Mouse (Mus musculus): ENCODE results near the gene Figla. TPM values are rescaled to one million over a fixed set of nuclear protein-coding genes. Genes with fewer than 3 reads are reported as not detected.
A peak's percentile ranks its signal among the peaks of the same experiment; 100 is the strongest.

Gene Figla
- polyA plus RNA-seq, 1 experiment from 2014 or later, result not detected

- Histone ChIP-seq H3K27ac (no peak overlapping the region), H3K4me3 (no peak overlapping the region), H3K9me3 (no peaks in the 10 kb centered on the region), H3K36me3 (no peaks in the 10 kb centered on the region), H3K4me1 (replicated peaks) (no peaks in the 10 kb centered on the region; the same call in 1 of the 2 replicates), H3K27me3 (ENCODE audit: insufficient read depth, poor library complexity, severe bottlenecking) (no peaks in the 10 kb centered on the region)
- DNase-seq (ENCODE audit: low spot score), result no peak
- 73% methylated on average over 2 of the region's 2 CpGs for WGBS
Observed at GRCm38 (mm10) chr6:86038901-86039300, 22.9 kb downstream of the Figla start.

DNA sequence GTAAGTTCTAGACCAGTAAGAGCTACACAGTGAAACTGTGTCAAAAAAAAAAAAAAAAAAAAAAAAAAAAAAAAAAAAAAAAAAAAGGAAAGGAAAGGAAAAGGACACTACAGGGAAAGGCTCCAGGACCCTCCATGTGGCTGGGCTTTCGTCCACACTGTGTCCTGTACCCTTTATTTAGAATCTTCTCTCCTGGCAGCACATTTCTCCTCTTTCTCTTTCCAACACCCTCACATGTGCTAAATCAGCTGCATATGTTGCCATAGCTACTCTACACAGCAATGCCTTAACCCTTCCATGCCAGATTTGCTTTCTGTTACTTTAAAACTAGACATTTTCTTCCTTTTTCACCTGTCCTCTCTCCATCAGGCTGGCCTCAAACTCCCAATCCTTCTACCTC lies 24.2 kb downstream of the Figla start:
- Histone ChIP-seq H3K4me1 (replicated peaks) (peaks cover 2% of the 10 kb centered on the region), H3K27me3 (ENCODE audit: insufficient read depth, poor library complexity, severe bottlenecking) (no peaks in the 10 kb centered on the region), H3K27ac (no peak overlapping the region), H3K4me3 (no peak overlapping the region), H3K9me3 (no peaks in the 10 kb centered on the region), H3K36me3 (no peaks in the 10 kb centered on the region)
- WGBS, result 63% methylated on average over 1 of the region's 1 CpGs
- DNase-seq (ENCODE audit: low spot score), result no peak

- Histone ChIP-seq H3K27me3 (ENCODE audit: insufficient read depth, poor library complexity, severe bottlenecking) (no peaks in the 10 kb centered on the region), H3K9me3 (no peaks in the 10 kb centered on the region), H3K27ac (no peak overlapping the region), H3K4me1 (replicated peaks) (peaks cover 47% of the 10 kb centered on the region), H3K4me3 (no peak overlapping the region), H3K36me3 (no peaks in the 10 kb centered on the region)
- WGBS, result 83% methylated on average over 11 of the region's 11 CpGs
- no peak for DNase-seq (ENCODE audit: low spot score)
Observed at GRCm38 (mm10) chr6:86047510-86047909, 31.5 kb downstream of the Figla start.

GRCm38 (mm10) chr6:86048509-86048908 lies 32.5 kb downstream of the Figla start:
- Histone ChIP-seq H3K27ac (no peak overlapping the region), H3K36me3 (no peaks in the 10 kb centered on the region), H3K4me1 (replicated peaks) (peaks cover 57% of the 10 kb centered on the region), H3K4me3 (no peak overlapping the region), H3K27me3 (ENCODE audit: insufficient read depth, poor library complexity, severe bottlenecking) (no peaks in the 10 kb centered on the region), H3K9me3 (no peaks in the 10 kb centered on the region)
- 83% methylated on average over 5 of the region's 5 CpGs for WGBS
- no peak for DNase-seq (ENCODE audit: low spot score)

- H3K27me3 ChIP-seq (ENCODE audit: insufficient read depth, poor library complexity, severe bottlenecking), result no peaks in the 10 kb centered on the region
- WGBS, result 72% methylated on average over 6 of the region's 6 CpGs
- H3K4me1 ChIP-seq (replicated peaks), result peaks cover 63% of the 10 kb centered on the region
- no peak for DNase-seq (ENCODE audit: low spot score)
- H3K27ac ChIP-seq, result peak overlapping the region; percentile 91; the same call in 1 of the 2 replicates
- H3K4me3 ChIP-seq, result no peak overlapping the region
- no peaks in the 10 kb centered on the region for H3K36me3 ChIP-seq
- no peaks in the 10 kb centered on the region for H3K9me3 ChIP-seq
Observed at GRCm38 (mm10) chr6:86050586-86051268, 34.8 kb downstream of the Figla start.

- 16% methylated on average over 7 of the region's 7 CpGs for WGBS
- Histone ChIP-seq H3K27ac (peak overlapping the region; percentile 91), H3K27me3 (ENCODE audit: insufficient read depth, poor library complexity, severe bottlenecking) (no peaks in the 10 kb centered on the region), H3K4me3 (peak overlapping the region; percentile 30), H3K9me3 (no peaks in the 10 kb centered on the region), H3K36me3 (no peaks in the 10 kb centered on the region), H3K4me1 (replicated peaks) (peaks cover 65% of the 10 kb centered on the region)
- DNase-seq (ENCODE audit: low spot score), result peak; percentile 72
Observed at GRCm38 (mm10) chr6:86052032-86052459, 36.1 kb downstream of the Figla start.

DNA sequence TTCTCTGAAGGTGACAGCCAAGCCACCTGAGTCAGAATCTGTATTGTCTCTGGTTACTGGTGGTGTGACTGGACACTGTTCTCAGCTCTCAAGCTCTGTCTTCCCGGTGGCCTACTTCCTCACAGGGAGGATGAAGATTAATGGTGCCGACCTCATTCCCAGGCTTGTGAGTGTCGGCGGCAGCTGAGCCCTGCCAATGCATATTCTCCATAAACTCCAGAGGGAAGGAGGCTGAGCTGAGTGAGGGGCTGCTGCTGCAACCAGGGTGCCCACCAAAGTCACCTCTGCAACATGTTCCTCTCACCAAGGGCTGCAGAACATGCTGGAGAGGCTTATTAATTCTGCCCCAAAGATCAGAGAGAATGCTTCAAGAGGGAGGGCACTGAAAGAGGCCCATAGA lies 36.6 kb downstream of the Figla start:
- Histone ChIP-seq H3K4me1 (replicated peaks) (peaks cover 65% of the 10 kb centered on the region), H3K27ac (peak overlapping the region; percentile 91), H3K4me3 (peak overlapping the region; percentile 30), H3K27me3 (ENCODE audit: insufficient read depth, poor library complexity, severe bottlenecking) (no peaks in the 10 kb centered on the region), H3K9me3 (no peaks in the 10 kb centered on the region), H3K36me3 (no peaks in the 10 kb centered on the region)
- WGBS, result 58% methylated on average over 4 of the region's 4 CpGs
- no peak for DNase-seq (ENCODE audit: low spot score)

DNA sequence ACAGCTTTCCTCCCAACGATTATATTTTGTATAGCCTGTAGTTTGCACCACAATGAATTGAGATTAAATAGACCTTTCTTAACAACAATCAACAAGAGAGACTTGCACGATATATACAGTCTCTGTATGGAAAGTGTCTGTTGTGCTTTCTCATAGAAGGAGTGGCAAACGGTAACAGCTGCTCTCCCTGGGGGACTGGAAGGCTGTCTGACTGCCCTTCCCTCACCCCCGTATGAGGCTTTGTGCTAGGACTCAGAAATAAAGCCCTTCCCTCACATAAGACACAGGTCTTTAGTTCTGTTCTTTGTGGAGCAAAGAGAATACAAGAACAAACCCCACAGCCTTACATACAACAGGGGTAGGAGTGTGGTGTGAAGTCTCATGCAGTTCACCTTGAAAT lies 37.1 kb downstream of the Figla start:
- Histone ChIP-seq H3K4me1 (replicated peaks) (peaks cover 67% of the 10 kb centered on the region), H3K4me3 (no peak overlapping the region), H3K27me3 (ENCODE audit: insufficient read depth, poor library complexity, severe bottlenecking) (no peaks in the 10 kb centered on the region), H3K27ac (peak overlapping the region; percentile 91), H3K9me3 (no peaks in the 10 kb centered on the region), H3K36me3 (no peaks in the 10 kb centered on the region)
- DNase-seq (ENCODE audit: low spot score), result no peak
- WGBS, result 29% methylated on average over 4 of the region's 4 CpGs

GRCm38 (mm10) chr6:86053594-86053993 lies 37.6 kb downstream of the Figla start:
- 77% methylated on average over 5 of the region's 5 CpGs for WGBS
- H3K27ac ChIP-seq, result peak overlapping the region; percentile 91

DNA sequence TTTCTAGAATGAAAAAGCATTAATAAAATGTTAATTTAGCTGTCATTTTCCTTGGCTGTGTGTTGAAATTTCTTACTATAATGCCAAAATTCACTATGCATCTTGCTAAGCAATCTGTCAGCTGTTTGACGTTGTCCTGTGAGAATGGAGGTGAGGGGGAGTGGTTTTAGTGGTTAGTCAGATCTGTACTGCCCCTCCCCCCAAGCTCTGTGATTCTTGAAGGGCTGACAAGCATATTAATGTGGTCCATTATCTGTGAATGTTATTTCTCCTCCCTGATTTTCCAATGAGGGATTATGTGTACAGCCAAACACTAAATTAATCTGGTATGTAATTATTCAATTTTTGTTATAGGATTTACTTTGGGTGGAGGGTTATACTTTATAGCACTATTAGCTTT lies 42.5 kb downstream of the Figla start:
- no peak overlapping the region for H3K4me3 ChIP-seq
- 7% methylated on average over 1 of the region's 1 CpGs for WGBS
- DNase-seq (ENCODE audit: low spot score), result no peak
- no peaks in the 10 kb centered on the region for H3K9me3 ChIP-seq
- H3K4me1 ChIP-seq (replicated peaks), result peaks cover 67% of the 10 kb centered on the region
- no peaks in the 10 kb centered on the region for H3K36me3 ChIP-seq
- H3K27me3 ChIP-seq (ENCODE audit: insufficient read depth, poor library complexity, severe bottlenecking), result no peaks in the 10 kb centered on the region
- peak overlapping the region; percentile 85 for H3K27ac ChIP-seq

More at GRCm38 (mm10) chr6:86053594-86053993, 37.6 kb downstream of the Figla start:
- H3K36me3 ChIP-seq, result no peaks in the 10 kb centered on the region
- H3K27me3 ChIP-seq (ENCODE audit: insufficient read depth, poor library complexity, severe bottlenecking), result no peaks in the 10 kb centered on the region
- no peak overlapping the region for H3K4me3 ChIP-seq
- DNase-seq (ENCODE audit: low spot score), result no peak
- no peaks in the 10 kb centered on the region for H3K9me3 ChIP-seq
- H3K4me1 ChIP-seq (replicated peaks), result peaks cover 72% of the 10 kb centered on the region

GRCm38 (mm10) chr6:86059151-86059853 lies 43.3 kb downstream of the Figla start:
- no peaks in the 10 kb centered on the region for H3K36me3 ChIP-seq
- peak overlapping the region; percentile 85 for H3K27ac ChIP-seq
- no peaks in the 10 kb centered on the region for H3K9me3 ChIP-seq
- DNase-seq (ENCODE audit: low spot score), result peak; percentile 58
- 35% methylated on average over 7 of the region's 7 CpGs for WGBS
- H3K27me3 ChIP-seq (ENCODE audit: insufficient read depth, poor library complexity, severe bottlenecking), result no peaks in the 10 kb centered on the region
- H3K4me1 ChIP-seq (replicated peaks), result peaks cover 67% of the 10 kb centered on the region
- peak overlapping the region; percentile 27; the same call in 1 of the 2 replicates for H3K4me3 ChIP-seq

DNA sequence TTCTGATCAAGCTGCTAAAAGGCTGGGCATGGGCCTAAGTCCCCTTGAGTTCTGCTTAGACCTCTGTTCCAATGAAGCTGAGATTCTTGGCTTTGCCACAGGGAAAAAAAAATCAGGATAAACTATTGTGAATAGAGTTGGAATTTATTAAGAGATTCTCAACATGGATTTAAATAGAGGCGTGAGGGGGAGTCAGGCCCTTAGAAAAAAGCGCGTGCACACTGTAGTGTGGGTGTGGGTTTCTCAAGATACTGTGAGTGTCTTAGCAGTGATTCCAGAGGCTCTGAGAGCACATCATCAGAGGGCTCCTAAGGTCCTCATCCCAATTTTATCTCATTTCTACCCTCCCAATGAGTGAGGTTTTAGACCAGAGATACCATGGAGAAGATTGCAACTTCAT lies 44.2 kb downstream of the Figla start:
- no peak overlapping the region for H3K4me3 ChIP-seq
- no peaks in the 10 kb centered on the region for H3K36me3 ChIP-seq
- DNase-seq (ENCODE audit: low spot score), result no peak
- H3K27me3 ChIP-seq (ENCODE audit: insufficient read depth, poor library complexity, severe bottlenecking), result no peaks in the 10 kb centered on the region
- H3K27ac ChIP-seq, result peak overlapping the region; percentile 85
- peaks cover 71% of the 10 kb centered on the region for H3K4me1 ChIP-seq (replicated peaks)
- WGBS, result 96% methylated on average over 3 of the region's 3 CpGs
- no peaks in the 10 kb centered on the region for H3K9me3 ChIP-seq

- H3K4me1 ChIP-seq (replicated peaks), result peaks cover 87% of the 10 kb centered on the region
- WGBS, result 77% methylated on average over 5 of the region's 5 CpGs
- no peak overlapping the region for H3K4me3 ChIP-seq
- no peak for DNase-seq (ENCODE audit: low spot score)
- peak overlapping the region; percentile 56 for H3K27ac ChIP-seq
- H3K27me3 ChIP-seq (ENCODE audit: insufficient read depth, poor library complexity, severe bottlenecking), result no peaks in the 10 kb centered on the region
- no peaks in the 10 kb centered on the region for H3K9me3 ChIP-seq
- H3K36me3 ChIP-seq, result no peaks in the 10 kb centered on the region
Observed at GRCm38 (mm10) chr6:86062226-86062625, 46.3 kb downstream of the Figla start.

Measured in hindbrain, embryonic 10.5 days (tissue).